Mouse (Mus musculus) lung, adult 2 months (tissue): Measurements from ENCODE around the gene Cxcl12.

ENCODE experiments used
- CTCF ChIP-seq: fragments of 200-500 bp; IDR thresholded peaks from 2 replicates; pipeline ENCODE4 v1.5.1; 2011; ENCODE audit warnings: mild to moderate bottlenecking, low read length, control low read depth; ENCODE audit not compliant: insufficient read depth
- POLR2A ChIP-seq: fragments of 200-500 bp; IDR thresholded peaks from 2 replicates; pipeline ENCODE4 v1.6.1; 2011; ENCODE audit warnings: low read depth, mild to moderate bottlenecking, control low read depth, low read length, borderline replicate concordance; ENCODE audit errors: extremely low read depth

DNA sequence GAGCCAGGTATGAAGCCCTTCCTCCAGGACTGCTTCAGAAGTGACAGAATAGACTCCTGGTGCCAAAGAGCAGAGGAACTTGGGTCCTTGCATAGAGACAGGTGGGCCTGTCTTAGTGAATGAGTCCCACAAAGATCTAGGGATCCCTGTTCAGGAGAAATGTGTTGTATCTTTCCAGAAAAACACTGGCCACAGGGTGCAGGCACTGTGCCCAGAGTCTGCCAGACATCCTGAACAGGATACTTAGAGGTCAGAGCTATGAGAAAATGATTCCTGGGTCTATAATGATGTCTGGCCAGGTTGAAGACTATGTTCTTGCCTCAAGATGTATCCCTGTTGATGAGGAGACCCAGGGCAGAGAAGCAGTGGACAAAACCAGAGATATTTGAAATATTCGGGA is 42.0 kb upstream of the Cxcl12 start:
- TF ChIP-seq CTCF (no peak), POLR2A (no peak)
